Mouse (Mus musculus): ENCODE measurements around the gene Tmc8. TPM values are rescaled to one million over a fixed set of nuclear protein-coding genes. Genes with fewer than 3 reads are reported as not detected.
"Not testable (repeated sequence)": the region's sequence is repeated elsewhere in the genome, so short reads cannot be mapped to it uniquely, and the experiment has no call there.

Gene Tmc8
- polyA plus RNA-seq, 1 experiment from 2014 or later = 2.9 TPM

DNA sequence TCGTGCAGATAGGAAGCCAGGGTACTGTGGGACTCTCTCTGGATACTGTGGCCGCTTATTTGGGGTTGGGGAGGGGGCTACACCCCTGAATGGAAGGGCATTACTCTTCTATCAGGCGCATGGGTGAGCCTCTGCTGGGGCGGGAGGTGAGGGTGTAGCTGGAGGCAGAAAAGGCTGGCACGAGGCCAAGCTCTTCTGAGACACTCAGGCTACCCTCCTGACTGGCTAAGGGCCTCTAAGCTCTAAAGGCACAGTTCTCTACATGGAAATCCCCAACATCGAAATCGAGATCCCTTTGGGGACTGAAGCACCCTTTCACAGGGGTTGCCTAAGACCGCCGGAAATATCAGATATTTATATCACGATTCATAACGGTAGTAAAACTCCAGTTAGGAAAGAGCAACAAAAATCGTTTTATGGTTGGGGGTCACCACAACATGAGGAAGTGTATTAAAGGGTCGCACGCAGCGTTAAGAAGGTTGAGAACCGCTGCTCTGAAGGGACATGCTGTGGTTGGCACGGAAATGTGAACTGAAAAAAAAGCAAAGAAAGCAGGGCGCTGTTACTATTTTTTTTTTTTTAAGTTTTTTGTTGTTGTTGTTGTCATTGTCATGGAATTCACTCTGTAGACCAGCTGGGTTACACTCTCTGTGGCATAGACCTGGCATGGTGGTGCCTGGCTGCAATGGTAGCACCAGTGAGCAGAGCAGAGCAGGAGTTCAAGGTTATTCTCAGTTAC lies 46.4 kb downstream of the Tmc8 start:
- H3K9ac ChIP-seq = no peak overlapping the region
- peaks cover 40% of the 10 kb centered on the region for H3K4me1 ChIP-seq (ENCODE audit: insufficient read depth)
- no peaks in the 10 kb centered on the region for H3K9me3 ChIP-seq (ENCODE audit: low read depth, low read length)
- WGBS = 49% methylated on average over 18 of the region's 18 CpGs
- DNase-seq (peak; percentile 83), ATAC-seq (ENCODE audit: insufficient read depth) (no peak)
- peaks cover 2% of the 10 kb centered on the region for H3K36me3 ChIP-seq (ENCODE audit: insufficient read depth)
- no peak for TF ChIP-seq CTCF (IDR thresholded peaks at IDR 0.05; ENCODE audit: low read depth)
- H3K27me3 ChIP-seq (ENCODE audit: insufficient read depth, low read length) = no peaks in the 10 kb centered on the region
- H3K27ac ChIP-seq (ENCODE audit: low read depth) = peak overlapping the region; percentile 71; the same call in 1 of the 2 replicates
- peak overlapping the region; percentile 13; the same call in 1 of the 2 replicates for H3K4me2 ChIP-seq
- H3K4me3 ChIP-seq (ENCODE audit: low read depth, low read length) = no peak overlapping the region

GRCm38 (mm10) chr11:117828888-117829604 lies 47.2 kb downstream of the Tmc8 start:
- ATAC-seq (ENCODE audit: insufficient read depth) = no peak
- Histone ChIP-seq H3K9ac (no peak overlapping the region), H3K4me3 (ENCODE audit: low read depth, low read length) (no peak overlapping the region), H3K27ac (ENCODE audit: low read depth) (peak overlapping the region; percentile 71), H3K36me3 (ENCODE audit: insufficient read depth) (no peaks in the 10 kb centered on the region), H3K4me1 (ENCODE audit: insufficient read depth) (peaks cover 39% of the 10 kb centered on the region), H3K27me3 (ENCODE audit: insufficient read depth, low read length) (no peaks in the 10 kb centered on the region), H3K4me2 (no peak overlapping the region), H3K9me3 (ENCODE audit: low read depth, low read length) (no peaks in the 10 kb centered on the region)
- no peak for TF ChIP-seq CTCF (IDR thresholded peaks at IDR 0.05; ENCODE audit: low read depth)
- WGBS = 31% methylated on average over 9 of the region's 9 CpGs
- peak; percentile 73 for DNase-seq

- Histone ChIP-seq H3K4me2 (no peak overlapping the region), H3K27me3 (ENCODE audit: insufficient read depth, low read length) (no peaks in the 10 kb centered on the region), H3K4me1 (ENCODE audit: insufficient read depth) (peaks cover 36% of the 10 kb centered on the region), H3K27ac (ENCODE audit: low read depth) (peak overlapping the region; percentile 71), H3K9ac (no peak overlapping the region), H3K9me3 (ENCODE audit: low read depth, low read length) (no peaks in the 10 kb centered on the region), H3K36me3 (ENCODE audit: insufficient read depth) (no peaks in the 10 kb centered on the region), H3K4me3 (ENCODE audit: low read depth, low read length) (no peak overlapping the region)
- no peak for TF ChIP-seq CTCF (IDR thresholded peaks at IDR 0.05; ENCODE audit: low read depth)
- WGBS = 49% methylated on average over 2 of the region's 2 CpGs
- ATAC-seq (ENCODE audit: insufficient read depth) (no peak), DNase-seq (peak; percentile 76)
These were observed 47.9 kb downstream of the Tmc8 start for GRCm38 (mm10) chr11:117829671-117830215.

DNA sequence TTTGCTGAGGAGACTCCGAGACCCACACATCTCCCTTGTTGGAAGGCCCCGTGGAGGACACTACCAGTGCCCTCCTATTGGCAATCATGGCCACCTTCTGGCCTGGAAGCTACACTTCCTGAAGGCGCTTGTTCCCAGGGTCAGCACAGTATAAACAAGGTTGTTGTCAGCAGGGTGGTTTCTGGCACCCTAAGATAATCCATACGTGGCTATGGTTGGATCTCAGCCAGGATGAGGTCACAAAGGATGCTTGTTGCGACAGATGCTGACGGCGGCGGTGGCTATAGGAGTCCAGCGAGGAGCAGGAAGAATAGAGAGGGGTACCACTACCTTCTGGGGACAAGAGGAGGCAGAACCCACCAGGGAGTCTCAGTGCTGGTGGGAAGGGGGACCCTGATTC lies 48.5 kb downstream of the Tmc8 start:
- no peaks in the 10 kb centered on the region for H3K27me3 ChIP-seq (ENCODE audit: insufficient read depth, low read length)
- H3K9ac ChIP-seq = no peak overlapping the region
- H3K36me3 ChIP-seq (ENCODE audit: insufficient read depth) = no peaks in the 10 kb centered on the region
- ATAC-seq (ENCODE audit: insufficient read depth) (no peak), DNase-seq (peak; percentile 86)
- peaks cover 36% of the 10 kb centered on the region for H3K4me1 ChIP-seq (ENCODE audit: insufficient read depth)
- no peaks in the 10 kb centered on the region for H3K9me3 ChIP-seq (ENCODE audit: low read depth, low read length)
- no peak overlapping the region for H3K4me3 ChIP-seq (ENCODE audit: low read depth, low read length)
- WGBS = 52% methylated on average over 9 of the region's 9 CpGs
- no peak overlapping the region for H3K4me2 ChIP-seq
- H3K27ac ChIP-seq (ENCODE audit: low read depth) = peak overlapping the region; percentile 71
- TF ChIP-seq CTCF (IDR thresholded peaks at IDR 0.05; ENCODE audit: low read depth) = no peak

- 20% methylated on average over 28 of the region's 28 CpGs for WGBS
- no peak overlapping the region for H3K9ac ChIP-seq
- no peak overlapping the region for H3K27ac ChIP-seq (ENCODE audit: low read depth)
- peak overlapping the region; percentile 54 for H3K4me2 ChIP-seq
- peak; percentile 77 for TF ChIP-seq CTCF (IDR thresholded peaks at IDR 0.05; ENCODE audit: low read depth)
- H3K9me3 ChIP-seq (ENCODE audit: low read depth, low read length) = no peaks in the 10 kb centered on the region
- peaks cover 30% of the 10 kb centered on the region for H3K4me1 ChIP-seq (ENCODE audit: insufficient read depth)
- no peaks in the 10 kb centered on the region for H3K36me3 ChIP-seq (ENCODE audit: insufficient read depth)
- peak overlapping the region; percentile 19 for H3K4me3 ChIP-seq (ENCODE audit: low read depth, low read length)
- peak; percentile 84 for DNase-seq
- H3K27me3 ChIP-seq (ENCODE audit: insufficient read depth, low read length) = no peaks in the 10 kb centered on the region
- no peak for ATAC-seq (ENCODE audit: insufficient read depth)
These were observed 50.5 kb downstream of the Tmc8 start for GRCm38 (mm10) chr11:117832086-117832969.

DNA sequence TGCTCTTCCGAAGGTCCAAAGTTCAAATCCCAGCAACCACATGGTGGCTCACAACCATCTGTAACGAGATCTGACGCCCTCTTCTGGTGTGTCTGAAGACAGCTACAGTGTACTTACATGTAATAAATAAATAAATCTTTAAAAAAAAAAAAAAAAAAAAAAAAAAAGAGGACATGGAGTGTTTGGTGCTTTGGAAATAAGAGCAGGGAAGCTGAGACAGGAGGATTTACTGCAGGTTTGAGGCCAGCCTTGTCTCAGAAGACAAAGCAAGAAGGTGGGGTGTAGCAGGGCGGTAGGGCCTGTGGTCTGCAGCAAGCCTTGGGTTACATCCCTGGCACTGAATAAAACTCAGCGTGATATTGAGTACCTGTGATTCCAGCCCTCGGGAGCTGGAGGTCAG lies 51.6 kb downstream of the Tmc8 start:
- not testable (repeated sequence) for DNase-seq; H3K27ac ChIP-seq (ENCODE audit: low read depth); H3K27me3 ChIP-seq (ENCODE audit: insufficient read depth, low read length); H3K4me2 ChIP-seq; H3K9me3 ChIP-seq (ENCODE audit: low read depth, low read length); ATAC-seq (ENCODE audit: insufficient read depth); H3K4me3 ChIP-seq (ENCODE audit: low read depth, low read length); H3K9ac ChIP-seq; H3K36me3 ChIP-seq (ENCODE audit: insufficient read depth)
- peaks cover 20% of the 10 kb centered on the region for H3K4me1 ChIP-seq (ENCODE audit: insufficient read depth)
- WGBS = 86% methylated on average over 4 of the region's 6 CpGs

Measured in lung, embryonic 14.5 days (tissue).